Mouse (Mus musculus): Measurements from ENCODE around the gene Tbc1d5. TPM values are rescaled to one million over a fixed set of nuclear protein-coding genes. Genes with fewer than 3 reads are reported as not detected.

The Tbc1d5 gene
- polyA plus RNA-seq, 1 experiment from 2014 or later = 10.2 TPM

DNA sequence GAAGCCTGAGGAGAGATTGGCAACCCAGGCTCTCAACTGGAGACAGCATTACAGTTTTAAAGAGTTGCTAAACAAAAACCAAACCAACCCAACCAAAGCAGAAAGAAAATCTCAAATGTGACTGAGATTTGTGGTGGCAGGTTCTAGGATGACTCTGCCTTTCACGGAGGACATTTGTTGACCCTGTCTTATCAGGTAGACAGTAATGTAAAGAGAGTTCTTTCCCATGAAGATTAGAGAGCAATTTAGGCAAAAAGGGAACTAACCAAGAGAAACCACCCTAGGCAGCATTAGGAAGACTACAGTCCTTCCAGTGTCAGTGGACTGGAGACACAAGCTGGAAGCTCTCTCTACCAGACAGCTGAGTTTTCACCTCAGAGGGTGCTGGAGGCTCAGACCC, 438.3 kb downstream of the Tbc1d5 start:
- H3K4me1 ChIP-seq (replicated peaks) = no peaks in the 10 kb centered on the region
- no peaks in the 10 kb centered on the region for H3K9me3 ChIP-seq
- H3K36me3 ChIP-seq = no peaks in the 10 kb centered on the region
- H3K9ac ChIP-seq (replicated peaks) = no peak overlapping the region
- no peak overlapping the region for H3K4me3 ChIP-seq (replicated peaks)
- WGBS = 89% methylated on average over 1 of the region's 1 CpGs
- no peak for ATAC-seq (ENCODE audit: insufficient number of reproducible peaks, insufficient read depth, low FRiP score, low TSS enrichment, low read depth)
- no peak overlapping the region for H3K27ac ChIP-seq
- H3K4me2 ChIP-seq = no peak overlapping the region
- H3K27me3 ChIP-seq = no peaks in the 10 kb centered on the region

DNA sequence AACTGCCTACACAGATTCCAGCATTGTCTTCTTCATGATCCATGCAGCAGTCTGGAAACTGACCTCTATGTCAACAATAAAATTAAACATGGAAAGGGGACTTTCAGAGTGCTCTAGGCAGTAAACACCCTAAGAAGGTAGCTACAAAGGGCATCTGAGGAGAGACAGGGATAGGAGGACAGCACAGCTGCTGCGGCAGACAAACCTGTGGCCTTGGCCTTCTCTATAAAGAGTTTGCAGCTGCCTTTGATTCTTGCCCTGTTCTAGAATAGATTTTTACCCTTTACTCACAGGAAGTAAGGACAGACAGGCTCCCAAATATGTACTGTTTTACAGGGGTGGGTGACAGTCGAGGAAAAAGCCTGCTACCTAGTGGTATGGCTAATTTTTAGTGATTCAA, 440.7 kb downstream of the Tbc1d5 start:
- 61% methylated on average over 2 of the region's 2 CpGs for WGBS
- no peaks in the 10 kb centered on the region for H3K9me3 ChIP-seq
- no peaks in the 10 kb centered on the region for H3K4me1 ChIP-seq (replicated peaks)
- no peaks in the 10 kb centered on the region for H3K27me3 ChIP-seq
- 0 out of 2 replicates have a peak, but pooled peaks cover 3% of the 10 kb centered on the region for H3K36me3 ChIP-seq
- H3K9ac ChIP-seq (replicated peaks) = no peak overlapping the region
- no peak overlapping the region for H3K27ac ChIP-seq
- H3K4me2 ChIP-seq = no peak overlapping the region
- no peak for ATAC-seq (ENCODE audit: insufficient number of reproducible peaks, insufficient read depth, low FRiP score, low TSS enrichment, low read depth)
- no peak overlapping the region for H3K4me3 ChIP-seq (replicated peaks)

DNA sequence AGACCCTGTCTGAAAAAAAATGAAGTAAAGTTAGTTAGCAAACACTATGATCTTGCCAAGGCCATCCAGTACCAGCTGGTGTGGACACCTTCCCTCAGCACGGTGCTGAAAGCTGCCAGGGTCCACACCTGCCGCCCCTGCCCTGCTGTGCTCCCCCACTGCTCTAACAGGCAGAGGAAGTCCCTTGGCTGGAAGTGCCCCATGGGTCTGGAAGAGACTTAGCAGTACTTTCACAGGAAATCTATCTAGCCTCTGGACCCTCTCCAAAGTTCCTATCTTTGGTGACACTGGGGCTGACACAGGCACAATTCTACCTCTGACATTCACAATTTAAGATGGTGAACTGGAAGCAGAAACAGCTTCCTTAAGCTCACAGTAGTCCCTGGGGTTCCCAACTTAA, 442.1 kb downstream of the Tbc1d5 start:
- H3K36me3 ChIP-seq = 0 out of 2 replicates have a peak, but pooled peaks cover 3% of the 10 kb centered on the region
- H3K4me1 ChIP-seq (replicated peaks) = no peaks in the 10 kb centered on the region
- no peak overlapping the region for H3K4me3 ChIP-seq (replicated peaks)
- 58% methylated on average over 2 of the region's 2 CpGs for WGBS
- no peaks in the 10 kb centered on the region for H3K27me3 ChIP-seq
- no peak overlapping the region for H3K9ac ChIP-seq (replicated peaks)
- no peak for ATAC-seq (ENCODE audit: insufficient number of reproducible peaks, insufficient read depth, low FRiP score, low TSS enrichment, low read depth)
- H3K4me2 ChIP-seq = no peak overlapping the region
- H3K9me3 ChIP-seq = no peaks in the 10 kb centered on the region
- no peak overlapping the region for H3K27ac ChIP-seq

DNA sequence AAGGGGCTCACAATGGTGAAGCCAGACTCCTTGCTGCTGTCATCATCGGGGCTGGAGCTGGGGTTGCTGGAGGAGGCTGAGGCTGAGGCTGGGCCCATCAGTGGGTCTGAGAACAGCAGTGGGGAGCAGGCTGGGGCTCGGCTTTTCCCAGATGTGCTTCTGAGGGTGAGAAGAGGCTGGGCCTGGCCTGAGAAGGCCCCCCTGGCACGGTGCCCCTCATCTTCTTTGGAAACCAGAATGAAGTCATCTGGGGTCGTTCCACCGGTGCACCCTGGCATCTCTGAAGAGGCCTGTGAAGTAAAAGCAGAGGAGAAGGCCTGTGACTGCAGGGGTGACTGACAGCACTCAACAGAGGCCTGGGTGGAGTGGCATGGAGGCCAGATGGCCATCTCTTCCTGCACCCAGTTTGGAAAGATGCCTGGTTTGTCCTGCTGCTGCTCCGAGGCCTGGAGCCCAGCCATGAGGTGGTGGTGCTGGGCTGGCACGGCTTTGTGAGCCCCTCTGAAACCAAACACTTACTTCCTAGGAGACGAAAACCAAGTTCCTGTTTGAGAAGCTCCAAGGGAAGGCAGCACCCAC, 443.1 kb downstream of the Tbc1d5 start:
- Histone ChIP-seq H3K27ac (no peak overlapping the region), H3K4me3 (replicated peaks) (no peak overlapping the region), H3K4me2 (no peak overlapping the region), H3K27me3 (no peaks in the 10 kb centered on the region), H3K36me3 (0 out of 2 replicates have a peak, but pooled peaks cover 3% of the 10 kb centered on the region), H3K9me3 (no peaks in the 10 kb centered on the region), H3K4me1 (replicated peaks) (no peaks in the 10 kb centered on the region), H3K9ac (replicated peaks) (no peak overlapping the region)
- 77% methylated on average over 7 of the region's 8 CpGs for WGBS
- no peak for ATAC-seq (ENCODE audit: insufficient number of reproducible peaks, insufficient read depth, low FRiP score, low TSS enrichment, low read depth)

DNA sequence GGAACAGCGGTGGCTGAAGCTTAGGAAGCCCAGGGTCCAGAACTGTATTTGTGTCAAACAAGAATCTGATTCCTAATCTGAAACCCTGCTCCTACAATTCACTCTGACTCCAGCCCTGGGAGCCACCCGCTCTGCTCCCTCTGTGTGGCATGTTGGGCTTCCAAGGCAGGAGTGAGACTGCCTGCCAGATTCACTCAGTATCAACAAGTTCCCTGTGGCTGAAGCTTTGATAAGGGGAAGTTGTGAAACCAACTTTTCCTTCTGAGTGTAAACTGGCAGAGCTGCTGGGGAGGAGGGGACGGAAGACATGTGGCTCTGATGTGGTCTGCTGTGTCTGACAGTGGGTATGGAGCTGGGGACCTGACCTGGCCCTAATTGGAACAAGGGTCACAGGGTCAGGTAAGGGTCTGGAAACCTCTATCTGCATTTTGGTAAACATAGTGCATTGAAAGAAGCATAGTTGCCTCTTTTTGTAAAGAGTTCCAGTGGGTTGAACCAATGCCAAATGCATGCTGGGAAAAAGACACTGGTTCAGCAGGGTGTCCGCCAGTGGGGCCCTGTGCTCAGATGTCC, 443.7 kb downstream of the Tbc1d5 start:
- 0 out of 2 replicates have a peak, but pooled peaks cover 3% of the 10 kb centered on the region for H3K36me3 ChIP-seq
- no peaks in the 10 kb centered on the region for H3K27me3 ChIP-seq
- H3K27ac ChIP-seq = no peak overlapping the region
- no peak overlapping the region for H3K4me2 ChIP-seq
- H3K9ac ChIP-seq (replicated peaks) = no peak overlapping the region
- H3K4me1 ChIP-seq (replicated peaks) = no peaks in the 10 kb centered on the region
- H3K4me3 ChIP-seq (replicated peaks) = no peak overlapping the region
- 86% methylated on average over 4 of the region's 4 CpGs for WGBS
- H3K9me3 ChIP-seq = no peaks in the 10 kb centered on the region
- ATAC-seq (ENCODE audit: insufficient number of reproducible peaks, insufficient read depth, low FRiP score, low TSS enrichment, low read depth) = no peak

DNA sequence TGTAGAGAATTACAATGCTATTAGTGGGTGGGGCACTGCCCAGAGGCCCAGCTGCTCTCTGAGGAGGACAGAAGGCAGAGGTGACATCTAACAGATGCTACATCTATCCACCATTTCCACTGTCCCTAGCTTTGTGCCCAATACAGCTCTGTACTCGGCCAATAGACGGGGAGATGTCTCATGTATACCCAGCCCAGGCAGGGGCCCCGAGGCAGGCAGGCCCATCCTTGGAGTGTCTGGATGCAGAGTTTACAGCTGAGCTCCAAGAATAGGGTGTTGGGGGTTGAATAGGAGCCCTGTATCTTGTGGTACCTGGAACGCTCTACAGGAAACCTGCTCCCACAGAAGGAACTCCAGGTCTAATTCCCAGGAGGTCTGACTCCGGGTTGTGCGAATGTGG, 444.4 kb downstream of the Tbc1d5 start:
- 86% methylated on average over 6 of the region's 6 CpGs for WGBS
- H3K27me3 ChIP-seq = no peaks in the 10 kb centered on the region

DNA sequence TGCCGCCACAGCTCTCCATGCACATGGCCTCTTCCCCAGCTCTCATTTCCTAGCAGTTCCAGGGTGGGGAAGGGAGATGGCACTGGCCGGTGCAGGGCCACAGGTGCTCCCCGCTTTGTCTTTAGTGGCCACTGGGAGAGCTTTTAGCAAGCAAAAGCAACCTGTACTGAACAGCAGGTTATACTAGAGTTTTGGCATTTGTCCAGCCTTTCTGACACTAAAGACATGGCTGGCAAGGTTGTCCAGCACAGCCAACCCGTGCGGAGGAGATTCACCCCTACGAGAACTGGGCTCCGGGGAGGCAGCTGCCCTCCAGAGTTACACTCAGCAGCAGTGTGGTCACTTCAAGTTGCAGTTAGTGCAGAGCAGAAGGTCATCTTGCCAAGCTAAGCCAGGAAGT, 445.8 kb downstream of the Tbc1d5 start:
- Histone ChIP-seq H3K4me1 (replicated peaks) (no peaks in the 10 kb centered on the region), H3K4me3 (replicated peaks) (no peak overlapping the region), H3K36me3 (0 out of 2 replicates have a peak, but pooled peaks cover 3% of the 10 kb centered on the region), H3K4me2 (no peak overlapping the region), H3K27me3 (no peaks in the 10 kb centered on the region), H3K9ac (replicated peaks) (no peak overlapping the region), H3K9me3 (no peaks in the 10 kb centered on the region), H3K27ac (no peak overlapping the region)
- 92% methylated on average over 7 of the region's 7 CpGs for WGBS
- no peak for ATAC-seq (ENCODE audit: insufficient number of reproducible peaks, insufficient read depth, low FRiP score, low TSS enrichment, low read depth)

More for the DNA sequence above, 444.4 kb downstream of the Tbc1d5 start:
- Histone ChIP-seq H3K36me3 (0 out of 2 replicates have a peak, but pooled peaks cover 3% of the 10 kb centered on the region), H3K4me2 (no peak overlapping the region), H3K9me3 (no peaks in the 10 kb centered on the region), H3K9ac (replicated peaks) (no peak overlapping the region), H3K4me1 (replicated peaks) (no peaks in the 10 kb centered on the region), H3K4me3 (replicated peaks) (no peak overlapping the region), H3K27ac (no peak overlapping the region)
- ATAC-seq (ENCODE audit: insufficient number of reproducible peaks, insufficient read depth, low FRiP score, low TSS enrichment, low read depth) = no peak

DNA sequence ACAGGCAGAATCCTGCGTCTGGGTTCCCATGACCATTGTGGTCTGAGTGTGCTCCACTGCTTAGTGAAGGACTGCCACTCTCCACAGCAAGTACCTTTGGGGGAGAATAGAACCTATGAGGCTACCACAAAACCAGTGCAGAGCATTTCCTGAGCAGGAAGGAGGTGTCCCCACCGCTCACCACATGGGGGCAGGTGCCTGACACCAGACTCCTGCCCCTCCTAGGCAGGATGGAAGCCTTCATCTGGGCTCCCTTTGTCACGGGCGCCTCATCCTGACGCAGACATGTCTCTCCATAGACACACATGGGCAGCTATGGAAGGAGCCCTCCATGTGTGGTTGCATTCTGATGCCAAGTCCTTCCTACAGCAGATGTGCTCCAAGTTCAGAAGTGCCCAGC, 447.3 kb downstream of the Tbc1d5 start:
- 87% methylated on average over 5 of the region's 5 CpGs for WGBS
- no peak for ATAC-seq (ENCODE audit: insufficient number of reproducible peaks, insufficient read depth, low FRiP score, low TSS enrichment, low read depth)
- Histone ChIP-seq H3K4me1 (replicated peaks) (no peaks in the 10 kb centered on the region), H3K36me3 (0 out of 2 replicates have a peak, but pooled peaks cover 3% of the 10 kb centered on the region), H3K27ac (no peak overlapping the region), H3K9me3 (no peaks in the 10 kb centered on the region), H3K4me2 (no peak overlapping the region), H3K27me3 (no peaks in the 10 kb centered on the region), H3K9ac (replicated peaks) (no peak overlapping the region), H3K4me3 (replicated peaks) (no peak overlapping the region)

DNA sequence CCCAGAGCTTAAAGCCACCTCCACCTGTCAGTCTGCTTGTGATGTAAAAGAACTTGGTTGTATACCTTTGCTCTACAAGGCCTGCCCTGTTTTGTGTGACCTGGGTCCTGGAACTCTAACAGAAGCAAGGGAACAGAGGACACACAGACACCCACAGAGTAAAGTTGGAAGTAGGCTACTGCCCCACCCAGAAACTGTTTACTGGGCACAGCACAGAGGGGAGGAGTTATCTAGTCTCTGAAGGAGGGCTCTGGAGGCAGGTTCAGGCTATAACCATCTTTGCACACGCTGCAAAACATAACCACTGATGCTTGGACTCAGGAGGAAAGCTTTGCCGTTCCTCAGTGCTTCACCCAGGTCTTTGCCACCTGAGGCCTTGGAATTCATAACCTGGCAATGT, 448.3 kb downstream of the Tbc1d5 start:
- Histone ChIP-seq H3K27me3 (no peaks in the 10 kb centered on the region), H3K27ac (no peak overlapping the region), H3K36me3 (0 out of 2 replicates have a peak, but pooled peaks cover 3% of the 10 kb centered on the region), H3K9me3 (no peaks in the 10 kb centered on the region), H3K9ac (replicated peaks) (no peak overlapping the region), H3K4me1 (replicated peaks) (no peaks in the 10 kb centered on the region), H3K4me3 (replicated peaks) (no peak overlapping the region), H3K4me2 (no peak overlapping the region)
- no peak for ATAC-seq (ENCODE audit: insufficient number of reproducible peaks, insufficient read depth, low FRiP score, low TSS enrichment, low read depth)
- WGBS = 86% methylated on average over 2 of the region's 2 CpGs

DNA sequence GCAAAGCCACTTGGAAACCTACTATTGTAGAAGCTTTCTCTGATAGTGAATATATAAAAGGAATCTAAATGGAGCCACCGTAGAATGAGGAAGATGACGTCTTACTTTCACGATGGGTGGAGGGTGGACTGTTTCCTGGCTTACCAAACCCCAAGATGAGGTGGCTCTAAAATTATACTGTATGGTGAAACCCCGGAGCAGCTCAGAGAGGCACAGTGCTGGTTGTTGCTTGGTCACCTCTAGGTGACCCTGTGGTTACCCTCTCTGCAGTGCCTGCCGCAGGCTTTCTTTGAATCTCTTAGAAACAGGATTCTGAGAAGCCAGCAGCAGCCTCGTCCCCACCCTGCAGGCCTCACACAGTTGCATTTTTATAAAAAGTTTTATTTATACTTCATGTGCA, 449.6 kb downstream of the Tbc1d5 start:
- WGBS = 88% methylated on average over 6 of the region's 6 CpGs
- Histone ChIP-seq H3K4me3 (replicated peaks) (no peak overlapping the region), H3K9me3 (no peaks in the 10 kb centered on the region), H3K4me1 (replicated peaks) (no peaks in the 10 kb centered on the region), H3K36me3 (no peaks in the 10 kb centered on the region), H3K9ac (replicated peaks) (no peak overlapping the region), H3K27me3 (no peaks in the 10 kb centered on the region), H3K4me2 (no peak overlapping the region), H3K27ac (no peak overlapping the region)
- ATAC-seq (ENCODE audit: insufficient number of reproducible peaks, insufficient read depth, low FRiP score, low TSS enrichment, low read depth) = no peak

DNA sequence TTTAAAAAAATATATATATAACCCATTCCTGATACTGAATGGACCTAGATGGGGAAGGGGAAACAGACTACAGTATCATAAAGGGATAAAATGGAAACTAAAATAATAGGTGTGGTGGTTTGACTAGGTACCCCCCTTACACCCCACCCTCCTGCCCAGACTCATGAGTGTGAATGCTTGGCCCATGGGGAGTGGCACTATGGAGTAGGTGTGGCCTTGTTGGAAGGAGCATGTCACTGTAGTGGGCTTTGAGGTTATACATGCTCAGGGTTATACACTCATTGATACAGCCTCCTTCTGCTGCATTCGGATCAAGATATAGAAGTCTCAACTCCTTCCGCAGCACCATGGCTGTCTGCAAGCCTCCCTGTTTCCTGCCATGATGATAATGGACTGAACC, 450.1 kb downstream of the Tbc1d5 start:
- Histone ChIP-seq H3K36me3 (no peaks in the 10 kb centered on the region), H3K9ac (replicated peaks) (no peak overlapping the region), H3K4me3 (replicated peaks) (no peak overlapping the region), H3K27ac (no peak overlapping the region), H3K4me2 (no peak overlapping the region), H3K27me3 (no peaks in the 10 kb centered on the region), H3K9me3 (no peaks in the 10 kb centered on the region), H3K4me1 (replicated peaks) (no peaks in the 10 kb centered on the region)
- ATAC-seq (ENCODE audit: insufficient number of reproducible peaks, insufficient read depth, low FRiP score, low TSS enrichment, low read depth) = no peak
- 95% methylated on average over 2 of the region's 2 CpGs for WGBS

DNA sequence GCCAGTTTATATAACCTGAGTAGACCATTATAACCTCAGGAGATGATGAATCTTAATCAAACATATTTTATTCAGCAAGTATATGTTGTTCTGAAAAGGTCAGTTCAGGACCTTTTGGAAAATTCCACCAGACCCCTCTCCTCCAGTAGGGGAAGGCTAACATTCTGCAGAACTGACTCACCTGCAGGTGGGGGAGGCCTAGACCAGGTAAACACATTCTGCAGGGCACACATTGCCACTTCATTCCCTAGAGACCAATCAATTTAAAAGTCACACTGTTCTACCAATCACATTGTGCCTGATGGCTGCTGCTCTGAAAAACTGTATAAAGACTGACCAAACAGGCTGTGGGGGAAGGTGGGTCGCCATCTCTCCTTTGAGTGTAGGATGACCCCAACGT, 452.9 kb downstream of the Tbc1d5 start:
- Histone ChIP-seq H3K4me1 (replicated peaks) (no peaks in the 10 kb centered on the region), H3K4me2 (no peak overlapping the region), H3K36me3 (no peaks in the 10 kb centered on the region), H3K27me3 (no peaks in the 10 kb centered on the region), H3K4me3 (replicated peaks) (no peak overlapping the region), H3K9me3 (no peaks in the 10 kb centered on the region), H3K27ac (no peak overlapping the region), H3K9ac (replicated peaks) (no peak overlapping the region)
- 69% methylated on average over 2 of the region's 2 CpGs for WGBS
- ATAC-seq (ENCODE audit: insufficient number of reproducible peaks, insufficient read depth, low FRiP score, low TSS enrichment, low read depth) = no peak

Measured in limb, embryonic 12.5 days (tissue).